Mouse (Mus musculus) brain, embryonic 14.5 days (tissue): Measurements from ENCODE around the gene Trpm4. TPM values are rescaled to one million over a fixed set of nuclear protein-coding genes. Genes with fewer than 3 reads are reported as not detected.
"Not testable (repeated sequence)": the region's sequence is repeated elsewhere in the genome, so short reads cannot be mapped to it uniquely, and the experiment has no call there.

Experiments
- DNase-seq: peaks from one replicate; pipeline ENCODE4 v3.0.0-alpha.2; 2011; ENCODE audit warnings: low read depth
- CTCF ChIP-seq: fragments of 200-500 bp; IDR thresholded peaks from 2 replicates; pipeline ENCODE4 v1.5.1; 2012; ENCODE audit warnings: inconsistent platforms, mild to moderate bottlenecking, moderate library complexity, borderline replicate concordance; ENCODE audit not compliant: insufficient read depth, insufficient read length; ENCODE audit errors: extremely low read depth
- POLR2A ChIP-seq: fragments of 200-500 bp; IDR thresholded peaks from 2 replicates; pipeline ENCODE4 v1.6.1; 2012; ENCODE audit warnings: mild to moderate bottlenecking, inconsistent platforms, borderline replicate concordance; ENCODE audit not compliant: poor library complexity, insufficient read depth, insufficient read length, severe bottlenecking; ENCODE audit errors: extremely low read depth
- polyA plus RNA-seq: library from polyadenylated mRNA; depleted of rRNA; stranded (reverse); fragments of >200 nt; gene quantifications from 2 replicates; pipeline ENCODE4 v1.2.3, GENCODE M21; 2012

Gene Trpm4
- polyA plus RNA-seq, 1 experiment = 19.0 TPM

DNA sequence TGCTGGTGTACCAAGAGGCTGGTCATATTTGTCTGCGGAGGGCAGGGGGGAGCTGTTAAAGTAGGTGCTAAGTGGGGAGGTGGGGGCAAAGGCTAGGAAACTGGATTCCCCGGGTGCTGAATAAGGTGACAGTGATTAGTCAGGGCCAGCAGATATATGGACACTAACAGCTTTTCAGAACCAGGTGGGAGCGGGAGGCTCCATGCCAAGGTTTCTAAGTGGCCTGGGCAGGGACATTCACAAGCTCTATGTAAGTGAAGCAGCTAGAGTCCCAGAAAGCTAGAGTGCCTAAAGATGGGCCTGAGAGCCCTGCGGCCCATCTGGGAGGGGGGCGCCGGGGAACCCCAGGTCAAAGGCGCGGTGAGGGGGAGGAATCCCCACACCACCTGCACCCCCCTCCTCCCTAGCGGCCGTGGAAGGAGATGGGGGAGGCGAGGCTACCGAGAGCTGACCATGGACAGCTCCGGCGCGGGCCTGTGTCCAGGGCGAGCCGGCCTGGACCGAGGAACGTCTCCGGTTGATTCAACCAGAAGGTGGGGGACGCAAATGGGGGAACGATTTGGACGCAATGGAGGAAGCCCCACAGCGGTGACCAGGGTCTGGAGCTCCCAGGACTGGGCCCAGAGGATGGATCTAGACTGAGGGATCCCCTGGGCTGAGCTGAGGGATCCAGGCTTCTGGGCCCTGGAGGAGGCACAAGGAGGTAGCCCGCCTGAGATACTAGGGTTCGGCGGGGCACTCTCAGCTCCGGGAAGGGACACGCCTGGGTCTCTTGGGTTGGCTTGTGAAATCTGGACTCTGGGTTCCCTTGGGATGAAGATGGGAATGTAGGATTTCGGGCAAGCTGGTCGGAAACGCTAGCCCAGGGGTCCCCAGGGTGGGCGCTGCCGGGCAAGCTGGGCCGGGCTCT lies 32.4 kb upstream of the Trpm4 start:
- TF ChIP-seq POLR2A (no peak), CTCF (no peak)
- DNase-seq = peak; percentile 51

- TF ChIP-seq CTCF = no peak
- no peak for TF ChIP-seq POLR2A
- DNase-seq = no peak
Measured at GRCm38 (mm10) chr7:45363983-45364382, 30.4 kb upstream of the Trpm4 start.

DNA sequence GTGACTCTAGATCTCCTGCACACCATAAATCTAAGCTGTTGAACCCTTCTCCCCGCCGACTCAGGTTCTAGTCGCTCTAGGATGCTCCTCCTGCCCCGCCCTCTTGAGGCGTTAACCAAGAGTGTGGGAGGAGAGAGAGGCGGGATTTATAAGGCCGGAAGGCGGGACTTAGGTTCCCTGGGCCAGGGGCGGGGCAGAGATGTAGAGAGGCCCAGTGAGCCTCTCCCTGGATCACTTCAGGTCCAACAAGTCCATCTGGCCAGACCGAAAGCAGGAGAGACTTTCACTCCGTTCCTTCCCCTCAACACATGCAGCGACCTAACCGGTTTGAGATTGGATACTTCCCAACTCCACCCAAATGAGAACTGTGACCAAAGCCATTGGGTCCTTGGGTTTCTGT lies 29.2 kb upstream of the Trpm4 start:
- TF ChIP-seq CTCF (no peak), POLR2A (no peak)
- peak; percentile 64 for DNase-seq

DNA sequence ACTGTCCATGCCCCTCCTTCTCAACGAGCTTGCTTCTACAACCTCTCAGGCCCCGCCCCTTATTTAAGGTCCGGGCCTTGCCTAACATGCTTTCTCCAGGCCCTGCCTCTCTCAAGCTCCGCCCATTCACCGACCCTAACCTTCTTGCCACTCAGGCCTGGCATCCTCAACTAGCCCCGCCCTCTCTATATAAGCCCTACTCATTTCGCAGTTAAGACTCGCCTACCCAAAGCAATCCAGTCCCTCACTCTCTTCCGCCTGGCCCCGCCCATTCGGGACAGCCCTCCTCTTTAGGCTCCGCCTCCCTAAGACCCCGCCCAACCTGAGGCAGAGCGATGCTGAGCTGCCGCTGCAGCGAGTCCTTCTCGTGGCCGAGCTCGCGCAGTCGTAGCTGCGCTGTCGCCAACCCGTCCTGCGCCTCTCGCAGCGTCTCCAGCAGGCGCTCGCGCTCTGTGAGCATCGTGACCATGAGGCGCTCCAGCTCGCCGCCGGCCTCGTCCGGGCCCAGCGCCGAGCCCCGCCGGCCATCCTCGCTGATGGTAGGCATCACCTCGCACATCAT lies 27.7 kb upstream of the Trpm4 start:
- TF ChIP-seq POLR2A (peak; percentile 58; the same call in 1 of the 2 replicates), CTCF (no peak)
- peak; percentile 96 for DNase-seq

DNA sequence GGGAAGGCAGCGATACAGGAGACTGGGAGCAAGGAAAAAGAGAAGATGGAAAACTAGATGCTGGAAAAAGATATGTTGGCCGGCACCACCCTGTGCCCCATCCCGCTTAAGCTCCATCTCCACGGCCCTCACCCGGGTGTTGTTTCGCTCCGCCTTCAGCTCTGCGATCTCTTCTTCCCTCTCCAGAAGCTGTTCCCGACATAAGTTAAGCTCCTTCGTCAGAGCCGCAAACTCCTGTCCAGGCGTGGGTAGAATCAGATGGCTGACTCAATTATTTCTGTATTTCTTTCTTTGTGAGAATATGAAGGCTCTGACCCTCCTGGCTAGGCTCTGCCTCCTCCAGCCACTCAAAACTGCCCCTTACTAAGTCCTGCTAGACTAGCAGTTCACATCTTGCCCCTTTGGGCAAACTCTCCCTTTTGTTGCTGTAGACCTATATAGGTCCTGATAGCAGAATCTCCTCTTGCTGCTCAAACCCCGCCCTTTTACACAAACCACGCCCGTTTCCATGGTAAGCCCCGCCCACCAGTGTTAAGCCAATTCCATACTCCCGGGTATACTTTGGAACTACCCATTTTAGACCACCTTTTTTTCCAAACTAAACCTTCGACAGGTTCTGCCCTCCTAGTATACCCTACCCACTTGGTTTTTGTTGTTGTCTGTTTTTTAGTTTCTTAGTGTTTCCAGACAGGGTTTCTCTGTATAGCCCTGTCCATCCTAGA lies 27.0 kb upstream of the Trpm4 start:
- no peak for DNase-seq
- TF ChIP-seq CTCF = no peak
- TF ChIP-seq POLR2A = no peak

- not testable (repeated sequence) for DNase-seq
Measured at GRCm38 (mm10) chr7:45359081-45359480, 25.5 kb upstream of the Trpm4 start.

DNA sequence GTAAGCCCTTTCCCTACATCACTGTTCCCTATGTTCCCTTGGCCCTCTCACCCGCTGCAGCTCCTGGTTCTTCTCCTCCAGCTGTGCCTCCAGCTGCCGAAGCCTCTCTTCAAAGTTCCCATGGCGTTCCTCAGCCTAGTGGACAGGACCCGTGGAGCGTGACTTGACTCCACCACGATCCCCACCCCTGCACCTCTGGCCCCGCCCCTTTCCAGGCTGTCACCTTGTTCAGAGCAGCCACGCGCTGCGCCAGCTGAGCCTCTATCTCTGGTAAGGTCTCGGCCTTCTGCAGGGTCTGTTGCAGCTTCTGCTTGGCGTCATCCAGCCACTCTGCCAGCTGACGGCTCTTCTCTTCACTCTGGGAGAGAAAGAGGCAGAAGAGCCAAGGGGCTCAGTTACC lies 22.5 kb upstream of the Trpm4 start:
- no peak for DNase-seq
- TF ChIP-seq CTCF (no peak), POLR2A (no peak)

- no peak for TF ChIP-seq CTCF
- TF ChIP-seq POLR2A = no peak
- DNase-seq = no peak
Measured at GRCm38 (mm10) chr7:45355318-45356020, 21.9 kb upstream of the Trpm4 start.

DNA sequence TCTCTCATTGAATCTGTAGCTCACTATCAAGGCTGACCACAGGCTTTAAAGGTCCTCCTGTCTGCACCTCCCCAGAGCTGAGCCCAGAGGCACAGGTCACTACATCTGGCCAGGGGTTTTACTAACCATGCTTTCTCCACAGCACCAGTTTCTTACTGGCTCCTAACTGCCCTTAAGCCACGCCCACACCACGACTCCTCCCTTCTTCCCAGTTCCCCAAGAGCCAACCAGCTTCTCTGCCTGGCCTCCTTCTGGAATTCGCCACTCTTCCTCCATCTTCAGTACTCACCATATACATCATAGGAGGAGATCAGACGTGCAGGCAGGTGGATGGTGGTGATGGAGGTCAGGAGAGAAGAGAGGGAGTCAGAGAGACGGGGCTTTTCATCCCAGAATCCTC lies 19.5 kb upstream of the Trpm4 start:
- no peak for TF ChIP-seq POLR2A
- DNase-seq = no peak

DNA sequence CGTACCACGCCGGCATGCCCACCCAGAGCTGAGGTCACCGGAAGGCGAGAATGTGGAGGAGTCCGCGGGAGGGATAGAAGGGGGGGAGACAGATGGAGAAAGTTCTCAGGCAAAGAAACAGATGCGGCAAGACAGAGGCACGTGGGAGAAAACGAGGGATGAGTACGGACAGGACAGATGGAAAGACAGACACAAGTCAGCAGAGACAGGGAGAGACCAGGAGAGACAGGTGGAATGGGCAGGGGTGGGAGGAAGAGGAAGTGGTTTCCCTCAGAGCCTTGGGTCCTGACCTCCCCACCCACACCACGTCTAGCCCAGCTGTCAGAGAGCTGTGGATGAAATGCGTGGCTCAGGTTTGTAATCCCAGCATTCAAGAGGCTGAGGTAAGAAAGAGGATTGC lies 13.3 kb upstream of the Trpm4 start:
- no peak for DNase-seq
- TF ChIP-seq POLR2A = no peak
- TF ChIP-seq CTCF = no peak

DNA sequence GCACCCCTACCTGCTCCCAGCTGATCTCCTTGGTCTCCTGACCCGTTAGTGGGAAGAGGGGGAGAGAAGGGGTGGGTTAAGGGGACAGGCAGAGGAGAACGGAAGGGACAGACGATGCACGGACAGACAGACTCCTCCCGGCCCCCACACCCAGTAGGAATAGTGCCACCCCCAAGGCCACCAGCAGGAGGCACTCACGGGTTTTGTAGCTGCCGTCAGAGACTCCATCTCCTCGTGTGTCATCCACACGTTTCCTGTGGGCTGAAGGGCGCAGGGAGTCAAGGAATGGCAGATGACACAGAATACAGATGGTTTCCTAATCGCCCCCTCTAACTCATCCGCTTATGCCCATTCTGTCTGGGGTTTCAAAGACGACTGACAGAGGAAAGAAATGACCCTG lies 10.0 kb upstream of the Trpm4 start:
- no peak for DNase-seq
- TF ChIP-seq POLR2A (no peak), CTCF (peak; percentile 28; the same call in 1 of the 2 replicates)
